Mouse (Mus musculus) cerebellum, adult 2 months (tissue): Measurements from ENCODE around the gene Rai1.

ENCODE experiments used
- CTCF ChIP-seq: fragments of 200-500 bp; IDR thresholded peaks from 2 replicates; pipeline ENCODE4 v1.5.1; 2011; ENCODE audit warnings: low read depth, mild to moderate bottlenecking, control low read depth, low read length, moderate library complexity, borderline replicate concordance; ENCODE audit not compliant: insufficient read depth
- POLR2A ChIP-seq: fragments of 200-500 bp; IDR thresholded peaks from 2 replicates; pipeline ENCODE4 v1.6.1; 2011; ENCODE audit warnings: low read length, control low read depth, borderline replicate concordance; ENCODE audit not compliant: insufficient read depth

GRCm38 (mm10) chr11:60106543-60107110 is 1.8 kb downstream of the Rai1 start:
- TF ChIP-seq CTCF (no peak), POLR2A (no peak)
